Mouse (Mus musculus): ENCODE measurements at regions not wholly inside any gene's neighbourhood (a gene's known extent, or its start where the extent isn't known, plus 50 kb on each side); places are given as distances from the start of the nearest gene placed in this dataset.

- DNase-seq: no peak
These were observed 506.6 kb upstream of the Adgrl2 start for GRCm38 (mm10) chr3:149496829-149497471.

GRCm38 (mm10) chr3:149496122-149496521 is 505.8 kb upstream of the Adgrl2 start:
- no peak for DNase-seq

- DNase-seq: no peak
These were observed 497.8 kb upstream of the Adgrl2 start for GRCm38 (mm10) chr3:149488147-149488546.

GRCm38 (mm10) chr3:149485406-149485805 is 495.1 kb upstream of the Adgrl2 start:
- no peak for DNase-seq

- no peak for DNase-seq
These were observed 494.0 kb upstream of the Adgrl2 start for GRCm38 (mm10) chr3:149484319-149484718.

- no peak for DNase-seq
These were observed 485.8 kb upstream of the Adgrl2 start for GRCm38 (mm10) chr3:149476151-149476550.

GRCm38 (mm10) chr3:149466973-149467372 is 476.6 kb upstream of the Adgrl2 start:
- DNase-seq: no peak

GRCm38 (mm10) chr3:149464603-149465002 is 474.2 kb upstream of the Adgrl2 start:
- no peak for DNase-seq

GRCm38 (mm10) chr3:149462121-149462541 is 471.8 kb upstream of the Adgrl2 start:
- no peak for DNase-seq

GRCm38 (mm10) chr3:149461613-149462012 is 471.3 kb upstream of the Adgrl2 start:
- DNase-seq: no peak

GRCm38 (mm10) chr3:149449376-149449775 is 459.0 kb upstream of the Adgrl2 start:
- no peak for DNase-seq

GRCm38 (mm10) chr3:149445991-149446564 is 455.7 kb upstream of the Adgrl2 start:
- no peak for DNase-seq

- no peak for DNase-seq
These were observed 454.7 kb upstream of the Adgrl2 start for GRCm38 (mm10) chr3:149444854-149445577.

- no peak for DNase-seq
These were observed 454.0 kb upstream of the Adgrl2 start for GRCm38 (mm10) chr3:149444377-149444776.

- DNase-seq: no peak
These were observed 450.9 kb upstream of the Adgrl2 start for GRCm38 (mm10) chr3:149441227-149441626.

- no peak for DNase-seq
These were observed 447.4 kb upstream of the Adgrl2 start for GRCm38 (mm10) chr3:149437763-149438162.

GRCm38 (mm10) chr3:149436944-149437343 is 446.6 kb upstream of the Adgrl2 start:
- DNase-seq: no peak

- no peak for DNase-seq
These were observed 446.1 kb upstream of the Adgrl2 start for GRCm38 (mm10) chr3:149436420-149436819.

GRCm38 (mm10) chr3:149431795-149432194 is 441.4 kb upstream of the Adgrl2 start:
- no peak for DNase-seq

- DNase-seq: no peak
These were observed 435.8 kb upstream of the Adgrl2 start for GRCm38 (mm10) chr3:149426023-149426759.

GRCm38 (mm10) chr3:149424306-149424705 is 434.0 kb upstream of the Adgrl2 start:
- DNase-seq: no peak

GRCm38 (mm10) chr3:149423491-149423890 is 433.1 kb upstream of the Adgrl2 start:
- no peak for DNase-seq

- no peak for DNase-seq
These were observed 424.7 kb upstream of the Adgrl2 start for GRCm38 (mm10) chr3:149415081-149415480.
